ENCODE assay signal across 8 mouse cellular contexts in the genomic region with DNA sequence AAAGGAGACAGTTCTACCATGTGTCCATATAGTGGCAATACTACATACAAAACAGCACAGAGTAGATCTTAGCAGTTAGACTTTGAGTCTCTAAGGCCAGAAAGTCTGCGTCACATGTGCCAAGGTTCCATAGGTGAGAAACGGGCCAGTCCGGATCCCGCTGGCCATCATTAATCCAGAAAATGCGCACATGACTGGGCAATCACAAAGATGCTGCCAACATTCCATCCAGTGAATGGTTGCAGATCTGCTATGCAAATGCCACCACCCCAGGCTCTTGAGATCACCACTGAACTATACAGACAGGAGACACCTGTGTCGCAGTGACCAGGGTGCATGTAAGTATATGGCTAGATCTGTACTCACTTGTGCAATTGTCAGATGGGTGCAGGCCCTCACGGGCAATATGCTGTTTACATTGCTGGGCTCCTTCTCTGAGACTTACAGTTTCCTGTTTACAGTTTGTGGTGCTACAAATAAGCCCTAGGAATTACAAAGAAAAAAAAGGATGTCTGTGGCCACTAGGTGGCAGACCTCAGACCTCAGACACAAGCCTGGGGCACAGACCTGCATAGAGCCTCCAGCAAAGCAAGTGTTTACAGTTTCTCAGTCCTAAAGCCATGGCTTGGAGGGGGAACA. TPM values are rescaled to one million over a fixed set of nuclear protein-coding genes. Genes with fewer than 3 reads are reported as not detected.
DNase-seq lines count a peak whose midpoint lies in the region; ATAC-seq and TF ChIP-seq lines count a peak whose summit lies in the region.

No protein-coding gene starts in this region.

- H3K4me3 ChIP-seq in gastrocnemius, adult 2 months = no peak overlapping the region
- no peak overlapping the region for H3K4me3 ChIP-seq in kidney, embryonic 15.5 days (replicated peaks)
- H3K4me3 ChIP-seq in lung, postnatal 0 days (ENCODE audit: low read depth, low read length) = no peak overlapping the region
- H3K4me3 ChIP-seq in olfactory bulb, adult 2 months (ENCODE audit: insufficient read depth, low read depth, low read length) = no peak overlapping the region

- WGBS in kidney, embryonic 15.5 days = 78% methylated on average over 7 of the region's 7 CpGs
- 76% methylated on average over 7 of the region's 7 CpGs for WGBS in lung, postnatal 0 days
- WGBS in olfactory bulb, adult 2 months = 31% methylated on average over 7 of the region's 7 CpGs

- peak; percentile 33 for DNase-seq in gastrocnemius, adult 18-20 months (ENCODE audit: low spot score)
- DNase-seq in gastrocnemius, postnatal 25 days = no peak
- peak; percentile 44 for DNase-seq in MEL-GATA-1-ER (ENCODE audit: extremely low read depth, low read depth)
- peak; percentile 82 to 85 for DNase-seq in cerebellum, postnatal 10 days
- peak; percentile 56 for DNase-seq in gastrocnemius, adult 2 months
- DNase-seq in lung, postnatal 0 days (ENCODE audit: low spot score) = peak; percentile 86

- H3K9ac ChIP-seq in kidney, embryonic 15.5 days = no peak overlapping the region
- no peak overlapping the region for H3K9ac ChIP-seq in lung, postnatal 0 days (replicated peaks; ENCODE audit: low read depth)

- TF ChIP-seq CTCF in gastrocnemius, adult 2 months (IDR thresholded peaks at IDR 0.05) = peak; percentile 82
- TF ChIP-seq CTCF in lung, postnatal 0 days (IDR thresholded peaks at IDR 0.05) = peak; percentile 85
- no peak for TF ChIP-seq CTCF in olfactory bulb, adult 2 months (IDR thresholded peaks at IDR 0.05; ENCODE audit: insufficient read depth, low read depth, low read length)

- intact Hi-C loops in gastrocnemius, adult 2 months (cut with DNase I) = no loop called here

- H3K27me3 ChIP-seq in kidney, embryonic 15.5 days = peaks cover 9% of the 10 kb centered on the region; the same call in 1 of the 2 replicates
- no peaks in the 10 kb centered on the region for H3K27me3 ChIP-seq in lung, postnatal 0 days (replicated peaks; ENCODE audit: insufficient read depth, low read length)

- TF ChIP-seq EP300 in lung, postnatal 0 days (IDR thresholded peaks at IDR 0.05) = peak; percentile 47

- H3K27ac ChIP-seq in gastrocnemius, adult 2 months = no peak overlapping the region
- H3K27ac ChIP-seq in kidney, embryonic 15.5 days = no peak overlapping the region
- H3K27ac ChIP-seq in lung, postnatal 0 days (ENCODE audit: low read length) = no peak overlapping the region
- H3K27ac ChIP-seq in olfactory bulb, adult 2 months (ENCODE audit: insufficient read depth, low read depth, low read length) = peak overlapping the region; percentile 88

- H3K4me1 ChIP-seq in kidney, embryonic 15.5 days = peaks cover 28% of the 10 kb centered on the region
- peaks cover 5% of the 10 kb centered on the region; the same call in 1 of the 2 replicates for H3K4me1 ChIP-seq in lung, postnatal 0 days (ENCODE audit: insufficient read depth, low read depth, low read length)
- H3K4me1 ChIP-seq in olfactory bulb, adult 2 months (ENCODE audit: control insufficient read depth, insufficient read depth, low read length) = peaks cover 20% of the 10 kb centered on the region

- no peak overlapping the region for H3K4me2 ChIP-seq in kidney, embryonic 15.5 days
- H3K4me2 ChIP-seq in lung, postnatal 0 days (replicated peaks; ENCODE audit: low read depth, low read length) = no peak overlapping the region

- no peak for TF ChIP-seq POLR2A in olfactory bulb, adult 2 months (IDR thresholded peaks at IDR 0.05; ENCODE audit: insufficient read depth, low read depth, low read length)

- no peaks in the 10 kb centered on the region for H3K36me3 ChIP-seq in kidney, embryonic 15.5 days
- H3K36me3 ChIP-seq in lung, postnatal 0 days (ENCODE audit: insufficient read depth, low read length) = no peaks in the 10 kb centered on the region

- 0 out of 2 replicates have a peak, but pooled peaks have one; percentile 26 for ATAC-seq in kidney, embryonic 15.5 days (replicated peaks; ENCODE audit: low FRiP score)
- peak; percentile 25 for ATAC-seq in lung, postnatal 0 days

- no peaks in the 10 kb centered on the region for H3K9me3 ChIP-seq in kidney, embryonic 15.5 days (replicated peaks)
- no peaks in the 10 kb centered on the region for H3K9me3 ChIP-seq in lung, postnatal 0 days (ENCODE audit: low read length)

RNA-seq across cellular contexts. Expression of gene Gm20696, which starts 4.0 kb away (rescaled TPM):
- 1 to 10 TPM; 1.0 to 1.4 TPM for total RNA-seq in gastrocnemius, adult 18-20 months (2021)
- total RNA-seq in gastrocnemius, postnatal 25 days (2021) = 1 to 10 TPM; 1.6 to 2.0 TPM
- 1 to 10 TPM; 1.2 to 1.3 TPM for total RNA-seq in gastrocnemius, adult 2 months (2021)
- 3.8 and 4.0 TPM in 2 replicates for polyA plus RNA-seq in kidney, embryonic 15.5 days (2015; fragmentation: Nextera tagmentation; extraction: Ambion mirVana)
- 1.7 and 2.3 TPM in 2 replicates for polyA plus RNA-seq in lung, postnatal 0 days (2015; fragmentation: Nextera tagmentation; extraction: Ambion mirVana)
- polyA plus RNA-seq in olfactory bulb, adult 2 months (2012; ENCODE audit: insufficient read depth, insufficient read length, low replicate concordance, missing spikeins) = not detected in 2 replicates

RNA-seq across cellular contexts. Expression of gene Eif4e3, which starts 4.0 kb away (rescaled TPM):
- total RNA-seq in gastrocnemius, adult 18-20 months (2021) = 10 to 100 TPM; 27.4 to 28.5 TPM
- total RNA-seq in gastrocnemius, postnatal 25 days (2021) = 10 to 100 TPM; 18.8 to 21.2 TPM
- total RNA-seq in gastrocnemius, adult 2 months (2021) = 10 to 100 TPM; 23.5 to 29.4 TPM
- 17.6 and 17.8 TPM in 2 replicates for polyA plus RNA-seq in kidney, embryonic 15.5 days (2015; fragmentation: Nextera tagmentation; extraction: Ambion mirVana)
- polyA plus RNA-seq in lung, postnatal 0 days (2015; fragmentation: Nextera tagmentation; extraction: Ambion mirVana) = 21.2 and 24.1 TPM in 2 replicates
- polyA plus RNA-seq in olfactory bulb, adult 2 months (2012; ENCODE audit: insufficient read depth, insufficient read length, low replicate concordance, missing spikeins) = not detected in 2 replicates

RNA-seq across cellular contexts. Expression of gene Gpr27, which starts 21.9 kb away (rescaled TPM):
- under 1 TPM; 0.48 to 0.71 TPM for total RNA-seq in gastrocnemius, adult 18-20 months (2021)
- total RNA-seq in gastrocnemius, postnatal 25 days (2021) = 1 to 10 TPM; 1.3 to 1.6 TPM
- 1 to 10 TPM in 1 of 2 experiments, under 1 TPM in 1; 0.20 to 1.1 TPM for total RNA-seq in gastrocnemius, adult 2 months (2021)
- 3.7 TPM in 2 replicates for polyA plus RNA-seq in kidney, embryonic 15.5 days (2015; fragmentation: Nextera tagmentation; extraction: Ambion mirVana)
- polyA plus RNA-seq in lung, postnatal 0 days (2015; fragmentation: Nextera tagmentation; extraction: Ambion mirVana) = 2.0 and 2.3 TPM in 2 replicates
- not detected in 2 replicates for polyA plus RNA-seq in olfactory bulb, adult 2 months (2012; ENCODE audit: insufficient read depth, insufficient read length, low replicate concordance, missing spikeins)

RNA-seq across cellular contexts. Expression of gene Prok2, which starts 55.6 kb away (rescaled TPM):
- not detected for total RNA-seq in gastrocnemius, adult 18-20 months (2021)
- total RNA-seq in gastrocnemius, postnatal 25 days (2021) = not detected
- not detected for total RNA-seq in gastrocnemius, adult 2 months (2021)
- not detected in 2 replicates for polyA plus RNA-seq in kidney, embryonic 15.5 days (2015; fragmentation: Nextera tagmentation; extraction: Ambion mirVana)
- 0.39 and 0.42 TPM in 2 replicates for polyA plus RNA-seq in lung, postnatal 0 days (2015; fragmentation: Nextera tagmentation; extraction: Ambion mirVana)
- not detected in 2 replicates for polyA plus RNA-seq in olfactory bulb, adult 2 months (2012; ENCODE audit: insufficient read depth, insufficient read length, low replicate concordance, missing spikeins)
